Mouse (Mus musculus) lung, embryonic 16.5 days (tissue): ENCODE measurements around the gene Actbl2. TPM values are rescaled to one million over a fixed set of nuclear protein-coding genes. Genes with fewer than 3 reads are reported as not detected.

Source experiments
- ATAC-seq: fragments of 200-750 bp; cut with Nextera tagmentation; 2 replicates; pipeline ENCODE4 v1.8.0; 2017; ENCODE audit warnings: low read depth, mild to moderate bottlenecking, moderate library complexity
- H3K27ac ChIP-seq: fragments of 300-500 bp; sonication (generic); 2 replicates; pipeline ENCODE4 v1.5.1; 2014; ENCODE audit warnings: mild to moderate bottlenecking, control low read depth, low read length
- H3K27me3 ChIP-seq: fragments of 300-500 bp; sonication (generic); 2 replicates; pipeline ENCODE4 v1.6.1; 2014; ENCODE audit warnings: low read depth, low read length, mixed read lengths; ENCODE audit not compliant: control insufficient read depth, insufficient read depth
- H3K36me3 ChIP-seq: fragments of 300-500 bp; sonication (generic); 2 replicates; pipeline ENCODE4 v1.6.1; 2014; ENCODE audit warnings: low read length; ENCODE audit not compliant: control insufficient read depth, insufficient read depth
- H3K4me1 ChIP-seq: fragments of 300-500 bp; sonication (generic); replicated peaks from 2 replicates; pipeline ENCODE4 v1.6.1; 2014; ENCODE audit warnings: low read length, mixed read lengths; ENCODE audit not compliant: control insufficient read depth, insufficient read depth
- H3K4me2 ChIP-seq: fragments of 300-500 bp; sonication (generic); 2 replicates; pipeline ENCODE4 v1.6.1; 2014; ENCODE audit warnings: low read depth, low read length, control low read depth
- H3K4me3 ChIP-seq: fragments of 300-500 bp; sonication (generic); 2 replicates; pipeline ENCODE4 v1.5.1; 2014; ENCODE audit warnings: mild to moderate bottlenecking, low read length, control low read depth
- H3K9ac ChIP-seq: fragments of 300-500 bp; sonication (generic); 2 replicates; pipeline ENCODE4 v1.6.1; 2014; ENCODE audit warnings: low read length, control low read depth
- H3K9me3 ChIP-seq: fragments of 300-500 bp; sonication (generic); 2 replicates; pipeline ENCODE4 v1.6.1; 2016; ENCODE audit warnings: low read length; ENCODE audit not compliant: control insufficient read depth
- whole genome bisulfite sequencing: fragments of 180-500 bp; shearing (Covaris S2); extraction: QIAGEN DNeasy Blood & Tissue Kit; methylation state at CpG from one replicate; pipeline ENCODE4 v1.1.7; 2014; 5-methylcytosine and 5-hydroxymethylcytosine counted together
- polyA plus RNA-seq: library from polyadenylated mRNA; unstranded; fragments of >200 nt; fragmentation: Nextera tagmentation; extraction: Ambion mirVana; gene quantifications from 2 replicates; pipeline ENCODE4 v1.2.1, GENCODE M21; 2015

Gene Actbl2
- polyA plus RNA-seq, 1 experiment from 2014 or later: not detected

DNA sequence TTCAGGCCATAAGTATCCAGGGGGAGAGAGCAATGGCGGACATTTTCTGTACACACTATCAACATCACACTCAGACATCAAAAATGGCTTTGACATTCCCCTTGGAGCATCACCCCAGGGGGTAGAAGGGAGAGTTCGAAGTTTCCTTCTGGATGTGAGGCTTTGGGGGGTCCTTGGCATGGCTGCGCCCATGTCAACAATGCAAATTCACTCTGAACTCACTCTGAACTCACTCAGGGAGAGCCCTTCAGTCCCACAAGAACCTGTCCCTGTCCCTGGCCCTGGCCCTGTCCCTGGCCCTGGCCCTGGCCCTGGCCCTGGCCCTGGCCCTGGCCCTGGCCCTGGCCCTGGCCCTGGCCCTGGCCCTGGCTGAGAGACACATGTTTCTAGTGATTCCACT lies 8.9 kb downstream of the Actbl2 start:
- 83% methylated on average over 3 of the region's 3 CpGs for WGBS
- ATAC-seq: no peak

GRCm38 (mm10) chr13:111265231-111266000 lies 10.6 kb downstream of the Actbl2 start:
- H3K9ac ChIP-seq: no peak overlapping the region
- peak overlapping the region; percentile 0 for H3K27ac ChIP-seq
- H3K9me3 ChIP-seq: no peaks in the 10 kb centered on the region
- WGBS: 57% methylated on average over 4 of the region's 4 CpGs
- peaks cover 18% of the 10 kb centered on the region for H3K4me1 ChIP-seq
- H3K4me3 ChIP-seq: no peak overlapping the region
- no peak overlapping the region for H3K4me2 ChIP-seq
- H3K27me3 ChIP-seq: no peaks in the 10 kb centered on the region
- H3K36me3 ChIP-seq: no peaks in the 10 kb centered on the region
- no peak for ATAC-seq

More for the DNA sequence above, 8.9 kb downstream of the Actbl2 start:
- Histone ChIP-seq H3K36me3 (no peaks in the 10 kb centered on the region), H3K4me2 (no peak overlapping the region), H3K4me3 (no peak overlapping the region), H3K9me3 (no peaks in the 10 kb centered on the region), H3K27me3 (no peaks in the 10 kb centered on the region), H3K4me1 (peaks cover 7% of the 10 kb centered on the region), H3K27ac (no peak overlapping the region), H3K9ac (no peak overlapping the region)

GRCm38 (mm10) chr13:111266855-111267254 lies 12.0 kb downstream of the Actbl2 start:
- no peaks in the 10 kb centered on the region for H3K9me3 ChIP-seq
- no peaks in the 10 kb centered on the region for H3K36me3 ChIP-seq
- peaks cover 21% of the 10 kb centered on the region for H3K4me1 ChIP-seq
- 59% methylated on average over 5 of the region's 5 CpGs for WGBS
- no peak overlapping the region for H3K4me2 ChIP-seq
- H3K27me3 ChIP-seq: no peaks in the 10 kb centered on the region
- H3K4me3 ChIP-seq: no peak overlapping the region
- no peak overlapping the region for H3K9ac ChIP-seq
- peak; percentile 43 for ATAC-seq
- H3K27ac ChIP-seq: peak overlapping the region; percentile 0; the same call in 1 of the 2 replicates

GRCm38 (mm10) chr13:111268992-111269391 lies 14.2 kb downstream of the Actbl2 start:
- WGBS: 71% methylated on average over 5 of the region's 5 CpGs
- no peaks in the 10 kb centered on the region for H3K9me3 ChIP-seq

GRCm38 (mm10) chr13:111269789-111270335 lies 15.0 kb downstream of the Actbl2 start:
- peak; percentile 82 for ATAC-seq
- Histone ChIP-seq H3K9me3 (no peaks in the 10 kb centered on the region), H3K36me3 (no peaks in the 10 kb centered on the region), H3K27ac (peak overlapping the region; percentile 88), H3K4me2 (peak overlapping the region; percentile 27), H3K9ac (peak overlapping the region; percentile 44; the same call in 1 of the 2 replicates), H3K4me3 (no peak overlapping the region), H3K4me1 (peaks cover 21% of the 10 kb centered on the region), H3K27me3 (no peaks in the 10 kb centered on the region)
- WGBS: 27% methylated on average over 13 of the region's 13 CpGs

More at GRCm38 (mm10) chr13:111268992-111269391, 14.2 kb downstream of the Actbl2 start:
- Histone ChIP-seq H3K9ac (no peak overlapping the region), H3K27me3 (no peaks in the 10 kb centered on the region), H3K4me3 (no peak overlapping the region), H3K36me3 (no peaks in the 10 kb centered on the region), H3K4me2 (no peak overlapping the region), H3K27ac (peak overlapping the region; percentile 30; the same call in 1 of the 2 replicates), H3K4me1 (peaks cover 21% of the 10 kb centered on the region)
- no peak for ATAC-seq

DNA sequence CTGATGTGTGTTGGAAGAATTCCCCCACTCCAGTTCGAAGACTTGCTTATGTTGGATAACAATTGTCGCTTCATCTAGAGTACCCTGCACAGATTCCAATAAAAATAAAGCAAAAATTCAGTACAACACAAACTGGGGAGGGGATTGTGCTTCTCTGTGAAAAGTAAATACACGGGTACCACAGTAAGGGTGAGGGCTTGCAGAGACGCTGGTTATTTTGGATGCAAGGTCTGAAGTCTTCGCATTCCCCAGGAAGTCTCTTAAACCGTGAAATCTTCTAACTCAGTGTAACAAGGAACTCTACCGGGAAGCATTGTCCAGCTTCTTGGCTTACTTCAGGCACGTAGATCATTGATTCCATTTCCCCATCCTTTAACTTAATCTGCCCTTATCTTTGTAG lies 17.1 kb downstream of the Actbl2 start:
- Histone ChIP-seq H3K4me1 (peaks cover 17% of the 10 kb centered on the region), H3K4me2 (no peak overlapping the region), H3K9ac (no peak overlapping the region), H3K4me3 (no peak overlapping the region), H3K27ac (no peak overlapping the region), H3K9me3 (no peaks in the 10 kb centered on the region), H3K36me3 (no peaks in the 10 kb centered on the region), H3K27me3 (no peaks in the 10 kb centered on the region)
- ATAC-seq: no peak
- WGBS: 72% methylated on average over 8 of the region's 8 CpGs

- H3K36me3 ChIP-seq: no peaks in the 10 kb centered on the region
- H3K27ac ChIP-seq: peak overlapping the region; percentile 13
- H3K9ac ChIP-seq: no peak overlapping the region
- peaks cover 6% of the 10 kb centered on the region for H3K4me1 ChIP-seq
- no peaks in the 10 kb centered on the region for H3K27me3 ChIP-seq
- H3K9me3 ChIP-seq: peaks cover 5% of the 10 kb centered on the region
- peak; percentile 48 for ATAC-seq
- 63% methylated on average over 10 of the region's 10 CpGs for WGBS
- no peak overlapping the region for H3K4me3 ChIP-seq
- H3K4me2 ChIP-seq: no peak overlapping the region
Measured at GRCm38 (mm10) chr13:111286461-111287385, 31.9 kb downstream of the Actbl2 start.

DNA sequence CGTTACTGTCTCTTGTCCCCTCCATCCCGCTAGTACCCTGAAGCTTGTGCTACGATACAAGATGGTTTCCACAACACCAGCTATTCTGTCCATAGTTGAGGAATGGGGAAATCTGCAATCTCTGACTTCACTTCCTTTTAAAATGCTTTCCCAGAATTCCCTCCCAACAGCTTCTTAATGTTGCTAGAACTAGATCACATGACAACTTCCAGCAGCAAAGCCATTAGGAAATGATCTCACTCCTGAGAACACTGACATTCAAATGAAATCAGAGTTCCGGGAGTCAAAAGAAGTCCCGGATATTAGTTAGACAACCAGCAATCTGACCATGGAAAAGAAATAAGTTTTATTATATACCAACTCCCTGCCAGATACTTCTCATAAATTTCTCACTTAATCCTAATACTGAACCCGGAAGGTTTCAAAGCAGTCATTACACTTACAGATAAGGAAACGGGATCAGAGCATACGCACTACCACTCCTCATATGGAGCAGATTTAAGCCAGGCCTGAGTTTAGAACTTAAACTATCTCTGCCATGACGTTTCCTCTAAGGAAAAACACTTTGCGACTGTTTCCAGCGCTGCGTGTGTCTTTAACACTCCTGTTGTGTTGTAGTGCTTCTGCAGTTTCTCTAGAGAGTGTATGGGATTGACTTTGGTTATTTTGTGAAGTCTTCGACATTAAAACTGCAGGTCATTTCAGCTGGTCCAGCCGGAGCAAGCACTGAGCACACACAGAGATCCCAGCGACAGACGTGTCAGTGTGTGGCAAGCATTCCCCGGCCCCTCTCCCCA lies 36.5 kb downstream of the Actbl2 start:
- no peaks in the 10 kb centered on the region for H3K9me3 ChIP-seq
- no peaks in the 10 kb centered on the region for H3K27me3 ChIP-seq
- peaks cover 16% of the 10 kb centered on the region for H3K4me1 ChIP-seq
- peak; percentile 23 for ATAC-seq
- no peak overlapping the region for H3K9ac ChIP-seq
- WGBS: 31% methylated on average over 17 of the region's 17 CpGs
- peak overlapping the region; percentile 23 for H3K4me2 ChIP-seq
- no peaks in the 10 kb centered on the region for H3K36me3 ChIP-seq
- H3K4me3 ChIP-seq: no peak overlapping the region
- peak overlapping the region; percentile 97 for H3K27ac ChIP-seq
